Mouse (Mus musculus) T-helper 2 cell (primary cell): ENCODE data around the gene Mpv17l2.

Experiments
- in situ Hi-C: fragments of 300-600 bp; cut with MboI, MseI; formaldehyde crosslinking; loops from one replicate; pipeline ENCODE4 v1.15.1; 2025; ENCODE audit warnings: high pct_unique_total_duplicates

Mpv17l2 gene

DNA sequence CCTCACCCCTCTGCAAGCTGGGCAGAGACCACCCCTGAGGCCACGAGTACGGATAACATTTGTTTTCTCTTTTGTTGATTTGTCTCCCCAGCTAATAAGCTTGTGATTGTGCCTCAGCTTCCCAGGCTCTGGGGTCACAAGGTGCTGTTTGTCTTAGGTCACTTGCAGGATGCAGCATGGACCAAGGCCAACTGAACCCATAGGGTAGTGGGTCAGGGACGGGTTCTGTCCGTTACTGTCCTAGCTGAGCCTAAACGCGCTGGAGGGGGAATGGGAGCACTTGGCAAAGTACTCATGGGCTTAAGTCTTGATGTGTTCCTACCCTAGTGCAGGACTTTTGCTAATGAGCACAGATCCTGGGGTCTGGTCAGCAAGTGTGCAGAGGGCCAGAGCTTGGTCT is 6.8 kb upstream of the Mpv17l2 start:
- in situ Hi-C loops = loop anchor here (5.0 kb wide), 1 partner anchor 50 kb away; the partner anchor contains the start of gene Gm3336

DNA sequence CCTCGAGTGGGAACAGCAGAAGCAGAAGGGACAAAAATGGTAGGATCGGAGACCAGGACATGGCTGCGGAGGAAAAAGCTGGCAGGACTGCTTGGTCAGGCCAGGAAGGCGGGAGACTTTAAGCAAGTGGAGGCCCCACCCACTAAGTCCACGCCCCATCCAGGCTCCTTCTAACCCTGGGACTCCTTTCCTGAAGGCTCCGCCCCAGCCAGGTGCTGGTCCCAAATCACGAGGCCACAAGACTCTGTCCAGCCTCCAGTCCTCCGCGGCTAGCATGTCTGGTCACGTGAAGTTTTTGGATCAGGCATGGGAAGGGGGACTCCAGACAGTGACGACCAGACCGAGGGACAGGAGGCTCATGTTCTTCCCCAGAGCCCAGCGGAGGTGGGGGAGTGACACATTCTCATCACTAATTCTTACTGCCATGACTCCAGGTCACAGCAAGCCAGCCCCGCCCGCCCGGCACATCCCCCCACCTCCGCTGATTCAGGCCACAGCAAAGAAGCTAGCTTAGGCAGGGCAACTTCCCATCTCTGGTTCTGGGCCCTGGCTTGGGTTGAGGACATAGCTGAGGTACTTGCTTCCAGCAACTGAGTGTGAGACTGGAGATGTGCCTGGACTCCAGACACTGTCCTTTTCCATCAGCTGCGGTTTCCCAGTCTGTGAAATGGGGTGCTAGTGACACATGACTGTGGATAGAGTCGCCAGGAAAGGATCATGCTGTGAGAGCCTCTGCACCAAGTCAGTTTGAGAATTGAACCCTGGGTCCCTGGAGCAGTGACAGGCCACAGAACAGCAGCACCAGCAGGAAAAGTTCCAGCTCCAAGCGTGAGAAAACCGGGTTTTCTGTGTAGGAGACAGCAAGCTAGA is 6.1 kb upstream of the Mpv17l2 start:
- in situ Hi-C loops = loop anchor here (5.0 kb wide), 1 partner anchor 50 kb away; the partner anchor contains the start of gene Gm3336

DNA sequence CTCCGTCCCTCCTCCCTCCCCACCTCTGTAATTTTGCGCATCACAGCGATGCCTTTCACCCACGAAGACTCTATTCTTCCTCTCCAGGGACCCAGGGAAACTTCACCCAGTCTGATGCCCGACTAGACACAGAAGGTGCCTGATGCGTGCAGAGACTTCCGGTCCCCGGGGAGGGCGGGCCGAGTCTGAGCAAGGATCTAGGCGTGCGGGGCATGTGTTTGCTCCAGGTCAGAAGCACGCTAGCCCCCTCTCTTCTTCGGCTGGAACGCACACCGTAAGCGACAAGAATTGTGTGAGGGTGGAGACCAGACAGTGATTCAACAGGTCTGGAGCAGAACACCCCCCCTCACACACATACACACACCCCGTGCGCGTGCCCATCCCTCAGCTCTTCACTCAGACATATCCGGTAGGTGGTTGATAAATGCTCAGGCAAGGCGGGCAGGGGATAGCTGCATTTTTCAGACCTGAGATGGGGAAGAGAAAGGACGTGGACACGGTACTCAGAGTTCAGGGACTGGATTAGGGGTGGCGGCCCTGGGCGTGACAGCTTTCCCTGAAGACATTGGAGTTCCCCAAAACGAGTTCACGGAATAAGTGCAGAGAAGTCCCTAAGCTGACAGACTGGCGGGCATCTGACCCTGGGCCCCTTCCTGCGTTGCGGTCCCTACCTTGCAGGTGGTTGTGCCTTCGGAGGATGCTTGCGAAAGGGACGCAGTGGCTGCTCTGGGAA is 5.3 kb upstream of the Mpv17l2 start:
- in situ Hi-C loops = loop anchor here (5.0 kb wide), 1 partner anchor 49 kb away; the partner anchor contains the start of gene Gm3336

DNA sequence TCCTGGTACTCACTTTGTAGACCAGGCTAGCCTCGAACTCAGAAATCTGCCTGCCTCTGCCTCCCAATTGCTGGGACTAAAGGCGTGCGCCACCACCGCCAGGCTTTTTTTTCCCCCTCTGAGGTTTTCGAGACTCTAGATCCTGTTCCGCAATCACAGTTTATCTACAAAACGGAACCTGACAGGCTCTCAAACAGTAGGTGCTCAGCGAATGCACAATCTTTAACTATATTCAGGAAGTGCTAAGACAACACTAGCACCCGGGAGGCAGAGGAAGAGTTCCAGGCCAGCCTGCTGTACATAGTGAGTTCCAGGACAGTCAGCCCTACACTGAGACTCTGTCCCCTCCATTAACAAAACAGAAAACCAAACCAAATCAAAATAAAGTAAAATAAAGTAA is 4.6 kb upstream of the Mpv17l2 start:
- in situ Hi-C loops = loop anchor here (5.0 kb wide), 1 partner anchor 48 kb away; the partner anchor contains the start of gene Gm3336

DNA sequence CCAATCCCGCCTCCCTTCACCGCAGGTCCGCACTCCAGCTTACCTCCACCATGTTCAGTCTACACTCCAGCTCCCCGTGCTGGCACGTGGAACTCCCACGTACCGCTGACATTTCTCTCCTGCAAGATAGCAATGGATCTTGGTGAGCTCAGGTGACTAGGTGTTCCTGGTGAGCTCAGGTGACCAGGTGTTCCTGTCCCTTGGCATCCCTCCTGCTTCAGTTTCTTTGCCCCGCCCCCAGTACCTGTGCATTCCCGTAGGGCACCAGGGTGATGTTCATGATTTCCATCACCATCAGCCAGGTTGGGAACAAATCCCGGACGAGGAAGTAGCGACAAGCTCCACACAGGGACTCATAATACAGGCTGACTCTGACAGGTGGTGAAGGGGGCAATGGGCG is 3.9 kb upstream of the Mpv17l2 start:
- in situ Hi-C loops = loop anchor here (5.0 kb wide), 1 partner anchor 47 kb away; the partner anchor contains the start of gene Gm3336

DNA sequence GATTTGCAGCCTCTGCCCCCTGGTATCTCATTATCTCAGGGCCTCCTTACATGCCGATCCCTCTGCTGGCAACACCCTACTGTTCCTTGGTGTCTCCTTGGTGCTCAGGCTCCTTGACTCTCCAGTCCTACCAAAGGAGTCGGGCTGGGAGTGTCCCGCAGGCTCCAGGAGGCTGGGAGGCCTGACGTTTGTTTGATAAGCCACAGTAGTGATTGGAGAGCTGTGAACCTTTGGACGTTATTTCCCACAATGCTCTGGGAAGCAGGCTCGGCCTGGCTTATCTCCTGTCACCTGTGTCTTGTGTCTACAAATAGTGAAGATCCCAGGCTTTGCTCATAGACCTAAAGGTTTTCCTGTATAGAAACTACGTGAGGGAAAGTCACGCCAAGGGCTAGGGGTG is 3.3 kb upstream of the Mpv17l2 start:
- in situ Hi-C loops = no loop called here

DNA sequence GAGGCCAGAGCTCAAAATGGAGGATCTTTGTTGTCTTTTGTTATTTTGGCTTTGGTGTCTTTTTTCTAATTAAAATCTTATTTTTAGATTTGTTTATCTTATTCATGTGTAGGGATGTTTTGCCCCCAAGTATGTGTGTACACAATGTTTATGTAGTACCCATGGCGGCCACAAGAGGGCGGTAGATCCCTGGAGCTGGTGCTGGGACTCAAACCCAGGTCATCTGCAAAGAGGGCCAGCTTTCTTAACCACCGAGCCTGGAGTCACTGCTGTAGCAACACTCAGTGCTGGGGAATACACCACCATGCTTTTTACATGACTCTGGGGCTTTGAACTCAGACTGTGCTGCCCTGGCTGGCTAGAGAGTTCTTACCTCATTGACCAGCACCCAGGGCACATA is 2.6 kb upstream of the Mpv17l2 start:
- in situ Hi-C loops = no loop called here

DNA sequence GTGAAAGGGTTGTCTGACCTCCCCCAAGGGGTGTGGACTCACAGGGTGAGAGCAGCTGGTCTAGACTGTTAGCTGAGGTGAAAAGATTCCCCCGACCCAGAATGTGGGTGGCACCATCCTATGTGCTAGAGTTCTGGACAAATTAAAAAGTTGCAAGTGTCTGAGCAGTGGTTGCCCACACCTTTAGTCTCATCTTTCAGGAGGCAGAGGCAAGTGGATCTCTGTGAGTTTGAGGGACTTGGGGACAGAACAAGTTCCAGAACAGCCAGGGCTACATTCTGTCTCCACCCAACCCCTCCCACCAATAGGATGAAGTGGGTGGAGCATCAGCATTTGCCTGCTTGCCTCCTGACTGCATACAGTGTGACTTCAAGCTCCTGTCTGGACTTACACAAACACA is 1.4 kb upstream of the Mpv17l2 start:
- in situ Hi-C loops = no loop called here

DNA sequence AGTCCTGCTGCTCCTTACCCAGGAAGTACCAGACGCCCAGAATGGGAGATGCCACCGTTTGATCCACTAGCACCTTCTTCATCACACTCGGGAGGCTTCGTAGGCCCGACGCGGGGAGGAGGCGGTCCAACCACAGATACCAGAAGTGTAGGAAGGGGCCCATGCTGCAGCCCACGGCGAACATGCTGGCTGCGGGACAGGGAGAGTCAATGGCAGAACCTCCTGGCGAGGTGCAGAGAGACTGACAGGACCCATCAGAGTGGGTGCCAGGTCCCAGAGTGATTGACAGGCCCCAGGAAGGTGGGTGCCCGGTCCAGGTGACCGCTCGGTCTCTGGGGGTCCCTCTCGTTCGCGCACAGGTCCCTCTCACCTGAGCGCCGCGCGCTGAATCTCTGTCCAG is 396 bp downstream of the Mpv17l2 start:
- in situ Hi-C loops = no loop called here

DNA sequence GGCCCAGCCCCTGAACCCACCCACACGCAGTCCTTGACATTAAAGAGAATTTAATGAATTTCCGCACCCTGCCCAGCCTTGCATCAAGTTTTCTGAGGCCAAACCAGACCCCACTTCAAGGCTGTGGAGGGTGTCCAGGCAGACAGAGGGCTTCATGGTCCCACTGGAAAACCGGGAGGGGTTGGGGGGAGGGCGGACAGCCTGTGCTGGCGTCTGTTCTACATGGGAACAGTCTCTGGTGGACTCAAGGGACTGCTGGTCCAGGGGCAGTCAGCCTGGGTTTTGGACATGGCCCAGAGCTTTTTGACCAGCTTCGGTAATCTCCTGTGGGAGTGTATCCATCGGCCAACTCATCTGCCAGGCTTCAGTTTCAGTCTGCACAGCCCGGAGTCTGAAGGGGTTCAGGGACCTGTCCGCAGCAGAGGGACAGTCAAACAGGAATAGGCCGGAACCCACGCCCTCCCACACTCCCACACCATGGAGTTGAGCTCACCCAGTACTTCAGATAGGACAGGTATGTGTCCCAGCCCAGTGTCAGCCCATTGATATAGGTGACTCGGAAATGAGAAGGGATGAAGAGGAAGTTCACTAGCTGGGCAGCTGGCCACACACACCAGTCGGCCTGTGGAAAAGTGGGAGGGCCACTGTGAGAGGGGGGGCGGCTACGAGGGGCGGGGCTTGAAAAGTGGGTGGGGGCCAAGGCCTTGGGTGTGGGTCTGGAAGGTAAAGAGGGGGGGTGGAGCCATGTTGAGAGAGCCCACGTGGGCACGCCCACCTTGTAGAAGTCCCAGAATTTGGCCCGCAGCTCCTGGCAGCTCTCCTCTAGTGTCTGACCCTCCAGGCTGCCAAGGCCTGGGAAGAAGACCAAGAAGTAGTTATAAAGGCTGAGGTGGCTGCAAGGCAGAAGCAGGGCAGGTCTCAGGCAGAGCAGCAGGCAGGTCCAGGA is 1.9 kb downstream of the Mpv17l2 start:
- in situ Hi-C loops = loop anchor here (10.0 kb wide), 1 partner anchor 394 kb away; no protein-coding TSS in a partner anchor

DNA sequence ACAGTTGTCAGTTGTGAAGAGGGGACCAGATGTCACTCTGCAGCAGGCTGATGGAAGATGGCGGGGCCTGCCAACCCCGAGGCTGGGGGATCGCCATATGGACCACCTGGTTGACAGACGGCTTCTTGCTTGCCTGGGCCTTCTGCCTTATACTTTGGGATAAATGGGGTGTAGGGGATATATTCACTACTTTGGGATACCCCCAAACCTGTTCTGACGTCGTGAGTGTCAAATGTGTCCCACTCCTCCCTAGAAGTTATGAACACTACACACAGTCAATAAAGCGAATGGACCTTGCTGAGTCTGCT is 2.5 kb downstream of the Mpv17l2 start:
- in situ Hi-C loops = loop anchor here (10.0 kb wide), 1 partner anchor 393 kb away; no protein-coding TSS in a partner anchor

DNA sequence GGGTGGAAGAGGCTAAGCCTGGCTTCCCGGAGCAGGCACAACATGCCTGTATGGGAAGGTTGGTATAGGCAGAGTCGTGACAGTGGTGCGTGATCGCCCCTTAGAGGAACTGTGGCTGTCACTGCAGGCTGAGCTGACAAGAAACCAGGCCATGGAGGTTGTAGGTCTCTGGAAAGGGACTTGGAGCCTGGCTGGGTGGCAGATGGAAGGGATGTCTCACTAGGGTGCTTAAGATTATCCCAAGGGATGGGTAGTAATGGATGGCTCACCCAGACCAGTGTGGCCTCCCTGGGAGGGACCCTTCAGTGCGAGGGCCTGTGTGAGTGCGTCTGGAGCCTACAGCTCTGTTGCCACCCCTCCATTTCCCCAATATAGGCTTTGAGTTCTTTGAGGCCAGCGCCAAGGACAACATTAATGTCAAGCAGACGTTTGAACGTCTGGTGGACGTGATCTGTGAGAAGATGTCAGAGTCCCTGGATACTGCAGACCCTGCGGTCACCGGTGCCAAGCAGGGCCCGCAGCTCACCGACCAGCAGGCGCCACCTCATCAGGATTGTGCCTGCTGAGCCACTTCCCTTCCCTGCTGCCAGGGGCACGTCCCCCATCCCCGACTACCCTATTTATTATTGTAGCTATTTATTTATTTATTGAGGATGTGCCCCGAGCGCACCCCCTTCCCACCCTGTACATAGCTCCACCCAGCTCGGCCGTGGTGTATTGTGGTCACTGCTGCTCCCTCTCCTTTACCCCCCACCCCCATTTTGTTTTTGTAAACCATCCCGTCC is 3.0 kb downstream of the Mpv17l2 start:
- in situ Hi-C loops = loop anchor here (10.0 kb wide), 1 partner anchor 393 kb away; no protein-coding TSS in a partner anchor

DNA sequence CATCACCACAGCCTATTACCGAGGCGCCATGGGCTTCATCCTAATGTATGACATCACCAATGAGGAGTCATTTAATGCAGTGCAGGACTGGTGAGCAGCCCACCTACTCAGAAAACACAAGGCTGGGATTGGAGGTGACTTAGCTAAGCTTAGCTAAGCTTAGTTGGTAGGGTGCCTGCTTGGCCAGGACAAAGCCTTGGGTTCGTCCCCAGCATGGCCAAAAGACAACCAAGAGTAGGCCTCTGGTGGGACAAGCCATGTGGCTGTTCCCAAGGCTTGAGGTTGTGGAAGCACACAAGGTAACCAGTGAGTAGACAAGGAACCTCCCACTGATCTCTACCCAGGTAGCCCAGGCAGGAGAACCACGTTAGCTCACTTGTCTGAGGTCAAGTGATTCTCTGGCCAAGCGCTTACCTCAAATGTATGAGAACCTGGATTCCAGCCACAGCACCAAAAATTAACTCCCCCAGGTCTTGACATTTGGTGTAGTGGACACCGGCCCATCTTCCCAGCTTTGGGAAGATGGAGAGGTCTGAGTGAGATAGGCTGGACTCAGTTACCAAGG is 4.2 kb downstream of the Mpv17l2 start:
- in situ Hi-C loops = loop anchor here (10.0 kb wide), 1 partner anchor 392 kb away; no protein-coding TSS in a partner anchor

DNA sequence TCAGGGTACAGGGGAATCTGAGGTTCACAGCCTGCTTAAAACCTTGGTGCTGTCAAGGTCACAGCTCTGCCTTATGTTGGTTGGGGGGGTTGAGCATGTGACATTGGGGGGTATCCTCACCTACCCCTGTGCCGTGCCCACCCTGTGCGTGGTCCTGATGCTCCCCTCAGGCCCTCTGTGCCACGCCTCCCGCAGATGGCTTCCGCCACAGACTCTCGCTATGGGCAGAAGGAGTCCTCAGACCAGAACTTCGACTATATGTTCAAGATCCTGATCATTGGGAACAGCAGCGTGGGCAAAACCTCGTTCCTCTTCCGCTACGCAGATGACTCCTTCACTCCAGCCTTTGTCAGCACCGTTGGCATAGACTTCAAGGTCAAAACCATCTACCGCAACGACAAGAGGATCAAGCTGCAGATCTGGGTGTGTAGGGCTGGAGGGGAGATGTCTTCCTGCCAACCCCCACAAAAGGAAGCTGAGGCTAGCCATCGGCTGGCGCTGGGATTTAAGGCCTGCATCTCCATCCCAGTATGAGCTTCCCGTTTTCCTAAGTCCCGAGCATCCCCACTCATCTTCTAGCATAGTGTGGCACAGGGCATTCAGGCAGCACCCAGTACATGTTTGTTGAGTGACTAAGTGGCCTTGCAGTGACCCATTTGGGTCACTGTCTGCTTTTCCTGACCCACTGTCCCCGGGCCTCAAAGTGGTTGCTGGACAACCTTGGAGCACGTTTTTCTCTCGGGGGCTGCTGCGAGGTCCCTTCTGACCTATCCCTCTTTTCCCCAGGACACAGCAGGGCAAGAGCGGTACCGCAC is 4.9 kb downstream of the Mpv17l2 start:
- in situ Hi-C loops = loop anchor here (10.0 kb wide), 1 partner anchor 391 kb away; no protein-coding TSS in a partner anchor

DNA sequence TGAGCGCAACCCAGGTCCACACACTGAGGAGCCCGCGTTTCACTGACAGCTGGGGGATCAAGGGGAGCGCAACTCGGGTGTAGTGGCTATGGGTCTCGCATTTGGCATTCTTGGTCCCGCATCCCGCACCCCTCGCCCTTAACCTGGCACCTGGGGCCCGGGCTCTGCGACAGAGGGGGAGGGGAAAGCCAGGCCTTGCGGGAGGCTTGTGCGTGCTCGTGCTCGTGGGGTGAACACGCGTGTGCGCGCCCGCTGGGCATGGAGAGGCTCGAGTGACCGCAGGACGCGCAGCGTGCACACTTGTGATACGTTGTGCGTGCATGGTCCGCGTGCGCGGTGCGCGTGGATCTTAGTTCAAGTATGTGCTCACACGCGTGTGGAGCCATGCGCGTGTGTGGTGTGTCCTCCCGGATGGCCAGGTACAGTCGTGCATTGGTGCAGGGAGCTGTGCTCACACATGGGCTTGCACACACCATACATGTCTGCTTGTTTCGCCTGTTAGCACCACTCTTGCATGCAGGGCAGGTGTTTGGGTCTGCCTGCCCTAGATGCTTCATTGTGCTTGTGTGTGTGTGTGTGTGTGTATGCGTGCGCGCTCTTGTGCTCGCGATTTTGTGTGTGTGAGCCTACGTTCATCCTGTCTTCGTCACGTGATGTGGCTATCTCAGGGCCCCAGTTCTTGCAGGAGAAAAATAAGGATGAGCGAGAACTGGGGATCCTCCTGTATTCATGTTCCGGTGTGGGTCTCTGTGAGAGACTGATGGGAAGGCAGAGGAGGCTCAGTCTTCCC is 5.7 kb downstream of the Mpv17l2 start:
- in situ Hi-C loops = loop anchor here (10.0 kb wide), 1 partner anchor 390 kb away; no protein-coding TSS in a partner anchor

DNA sequence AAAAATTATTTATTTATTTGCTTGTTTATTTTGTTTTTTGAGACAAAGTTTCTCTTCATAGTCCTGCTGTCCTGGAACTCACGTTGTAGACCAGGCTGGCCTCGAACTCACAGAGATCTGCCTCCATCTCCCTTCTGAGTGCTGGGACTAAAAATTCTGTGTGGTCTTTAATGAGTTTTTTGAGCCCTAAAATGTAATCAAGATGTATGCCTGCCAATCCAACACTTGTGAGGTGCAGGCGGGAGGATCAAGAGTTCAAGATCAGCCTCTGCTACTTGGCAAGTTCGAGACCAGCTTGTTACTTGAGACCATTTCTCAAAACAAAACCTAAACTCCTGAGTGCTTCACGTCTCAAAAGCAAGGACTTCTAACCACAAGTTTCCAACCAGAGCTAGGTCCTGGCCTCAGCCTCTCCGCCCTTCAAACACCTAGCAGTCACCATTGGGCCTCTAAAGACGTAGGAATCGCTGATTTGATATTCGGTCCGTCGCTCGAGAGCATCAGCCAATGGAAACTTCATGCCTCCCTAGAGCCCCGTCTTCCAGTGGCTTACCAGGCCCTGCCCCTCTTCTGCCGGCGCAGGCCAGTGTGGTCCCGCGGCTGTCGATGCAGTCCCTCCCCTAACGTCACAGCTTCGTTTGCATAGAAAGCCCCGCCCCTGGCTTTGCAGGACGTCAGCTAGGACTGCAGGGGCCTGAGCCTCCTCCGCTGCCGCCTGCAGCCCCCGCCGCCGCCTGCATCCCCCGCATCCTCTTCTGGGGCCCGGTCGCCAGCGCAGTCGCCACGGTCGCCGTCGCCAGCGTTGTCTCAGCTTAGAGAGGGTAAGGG is 6.5 kb downstream of the Mpv17l2 start, which contains the start of gene Rab3a:
Rab3a (plus strand) TSS at position 637 of the 828 bp plus-strand sequence.
- in situ Hi-C loops = loop anchor here (10.0 kb wide), 1 partner anchor 389 kb away; no protein-coding TSS in a partner anchor

DNA sequence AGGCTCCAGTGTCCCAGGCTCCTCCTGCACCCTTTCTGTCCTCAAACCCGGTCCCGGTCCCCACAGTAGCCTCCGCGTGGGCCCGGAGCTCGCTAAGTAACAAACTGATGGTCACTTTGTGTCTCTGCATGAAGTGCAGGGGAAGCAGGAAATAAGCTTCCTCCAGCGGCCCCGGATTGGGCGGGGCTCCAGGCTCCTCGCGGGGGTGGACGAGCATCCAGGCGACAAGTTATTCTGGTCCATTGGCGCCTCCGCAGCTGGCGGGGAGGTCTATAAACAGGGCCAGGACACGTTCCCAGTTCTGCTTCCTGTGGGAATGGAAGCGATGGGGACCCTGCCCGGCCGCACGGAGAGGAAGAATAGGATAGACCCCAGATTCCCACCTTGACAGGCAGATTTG is 7.6 kb downstream of the Mpv17l2 start:
- in situ Hi-C loops = loop anchor here (10.0 kb wide), 1 partner anchor 388 kb away; no protein-coding TSS in a partner anchor
